ENCODE assay signal across 18 mouse cellular contexts in the genomic region with DNA sequence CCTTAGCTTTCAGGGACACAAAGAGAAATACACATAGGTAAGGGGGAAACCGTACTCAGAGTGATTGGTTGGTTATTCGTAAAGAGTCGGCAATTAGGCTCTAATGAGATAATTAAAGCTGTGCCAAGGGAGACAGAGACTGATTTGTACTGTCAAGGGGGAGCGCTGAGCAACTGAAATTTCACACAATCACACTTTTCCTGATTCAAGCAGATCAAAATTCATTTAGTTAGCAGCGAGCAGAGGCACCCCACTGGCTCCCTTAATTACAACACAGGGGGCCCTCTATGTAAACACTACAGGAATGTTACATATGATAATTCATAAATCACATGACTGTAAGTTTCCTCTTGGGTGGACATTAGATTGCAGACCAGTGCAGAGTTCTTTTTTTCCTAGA.
DNase-seq lines count a peak whose midpoint lies in the region; ATAC-seq and TF ChIP-seq lines count a peak whose summit lies in the region.
"Had no signal": no experiment of that assay in that cellular context is flagged by ENCODE, and none has a peak within 500 bp of the region (broad histone marks: within the 10 kb centered on the region; RNA-seq: fewer than 3 reads in every experiment).

No protein-coding gene starts in this region.

- H3K9ac ChIP-seq in heart, adult 2 months (ENCODE audit: low read depth, low read length) = no peak overlapping the region
- H3K9ac ChIP-seq in forebrain, postnatal 0 days = no peak overlapping the region
- no peak overlapping the region for H3K9ac ChIP-seq in midbrain, postnatal 0 days (replicated peaks; ENCODE audit: low read length, poor library complexity, severe bottlenecking)
- H3K9ac ChIP-seq: heart, embryonic 12.5 days; limb, embryonic 15.5 days had no signal

- no peaks in the 10 kb centered on the region for H3K36me3 ChIP-seq in heart, adult 2 months (ENCODE audit: control insufficient read depth, insufficient read depth, low read length)
- no peaks in the 10 kb centered on the region for H3K36me3 ChIP-seq in forebrain, postnatal 0 days (ENCODE audit: insufficient read depth)
- no peaks in the 10 kb centered on the region for H3K36me3 ChIP-seq in midbrain, postnatal 0 days (ENCODE audit: insufficient read depth, low read length)
- H3K36me3 ChIP-seq: heart, embryonic 12.5 days; limb, embryonic 15.5 days had no signal

- peak; percentile 23 for DNase-seq in heart, adult 11 months
- DNase-seq in heart, adult 2 months = no peak
- DNase-seq in Muller cell, postnatal 12 days (ENCODE audit: inconsistent ontology term) = peak; percentile 60
- DNase-seq in forebrain, postnatal 0 days = no peak
- peak; percentile 65 for DNase-seq in midbrain, postnatal 0 days (ENCODE audit: low spot score)
- DNase-seq in layer of hippocampus, adult 11-12 months (ENCODE audit: low spot score) = no peak
- DNase-seq in left cerebral cortex, postnatal 10 days (ENCODE audit: extremely low spot score in 1 of 2, low spot score in 2 of 2) = no peak
- DNase-seq in adipocyte (ENCODE audit: low spot score) = no peak
- DNase-seq: adrenal gland, postnatal 10 days; cerebellum, adult 11-12 months; cerebellum, postnatal 36 days; kidney, postnatal 14 days; spleen, adult 18-20 months; thymus, adult 18-20 months had no signal

- no peaks in the 10 kb centered on the region for H3K27me3 ChIP-seq in heart, adult 2 months (ENCODE audit: control insufficient read depth, insufficient read depth, low read length)
- no peaks in the 10 kb centered on the region for H3K27me3 ChIP-seq in forebrain, postnatal 0 days (ENCODE audit: insufficient read depth, low read length)
- no peaks in the 10 kb centered on the region for H3K27me3 ChIP-seq in midbrain, postnatal 0 days (ENCODE audit: insufficient read depth, low read length)
- H3K27me3 ChIP-seq: heart, embryonic 12.5 days; limb, embryonic 15.5 days had no signal

- no peak for TF ChIP-seq POLR2A in heart, adult 2 months (IDR thresholded peaks at IDR 0.05; ENCODE audit: insufficient read depth, low read depth, low read length)

- no peaks in the 10 kb centered on the region; the same call in 1 of the 2 replicates for H3K4me1 ChIP-seq in heart, adult 2 months (ENCODE audit: control insufficient read depth, insufficient read depth, low read length)
- H3K4me1 ChIP-seq in forebrain, postnatal 0 days (ENCODE audit: insufficient read depth) = peaks cover 5% of the 10 kb centered on the region; the same call in 1 of the 2 replicates
- no peaks in the 10 kb centered on the region for H3K4me1 ChIP-seq in midbrain, postnatal 0 days (ENCODE audit: insufficient read depth, low read length)
- H3K4me1 ChIP-seq: heart, embryonic 12.5 days; limb, embryonic 15.5 days had no signal

- whole genome bisulfite sequencing in heart, adult 2 months = 92% methylated on average over 5 of the region's 5 CpGs
- WGBS in forebrain, postnatal 0 days = 17% methylated on average over 5 of the region's 5 CpGs
- WGBS in midbrain, postnatal 0 days = 51% methylated on average over 5 of the region's 5 CpGs

- no peaks in the 10 kb centered on the region for H3K9me3 ChIP-seq in forebrain, postnatal 0 days (ENCODE audit: low read length)
- H3K9me3 ChIP-seq in midbrain, postnatal 0 days (ENCODE audit: low read length) = no peaks in the 10 kb centered on the region
- H3K9me3 ChIP-seq: heart, embryonic 12.5 days; limb, embryonic 15.5 days had no signal

- no peak overlapping the region for H3K4me3 ChIP-seq in heart, adult 2 months
- no peak overlapping the region for H3K4me3 ChIP-seq in forebrain, postnatal 0 days (ENCODE audit: low read depth, low read length)
- H3K4me3 ChIP-seq in midbrain, postnatal 0 days (ENCODE audit: low read depth, low read length) = no peak overlapping the region
- H3K4me3 ChIP-seq: erythroblast, embryonic 14.5 days; heart, embryonic 12.5 days; limb, embryonic 15.5 days had no signal

- no peaks in the 10 kb centered on the region for H3K79me2 ChIP-seq in heart, adult 2 months (replicated peaks; ENCODE audit: control insufficient read depth, insufficient read depth, low read length)

- no peak overlapping the region for H3K4me2 ChIP-seq in forebrain, postnatal 0 days (ENCODE audit: low read depth)
- H3K4me2 ChIP-seq in midbrain, postnatal 0 days (ENCODE audit: low read depth, low read length, poor library complexity, severe bottlenecking) = no peak overlapping the region
- H3K4me2 ChIP-seq: heart, embryonic 12.5 days; limb, embryonic 15.5 days had no signal

- no peak overlapping the region for H3K27ac ChIP-seq in heart, adult 2 months
- no peak overlapping the region for H3K27ac ChIP-seq in forebrain, postnatal 0 days (ENCODE audit: low read depth, low read length)
- no peak overlapping the region for H3K27ac ChIP-seq in midbrain, postnatal 0 days (ENCODE audit: low read depth, low read length)
- H3K27ac ChIP-seq: limb, embryonic 15.5 days had no signal

- intact Hi-C loops in heart, adult 2 months (cut with DNase I) = no loop called here
- intact Hi-C loops in left cerebral cortex, postnatal 10 days (cut with DNase I) = no loop called here

- TF ChIP-seq CTCF in heart, adult 2 months (IDR thresholded peaks at IDR 0.05) = no peak
- no peak for TF ChIP-seq CTCF in forebrain, postnatal 0 days (IDR thresholded peaks at IDR 0.05; ENCODE audit: low read depth)
- TF ChIP-seq CTCF in midbrain, postnatal 0 days (IDR thresholded peaks at IDR 0.05) = no peak

- ATAC-seq in forebrain, postnatal 0 days = peak; percentile 53
- ATAC-seq in midbrain, postnatal 0 days (ENCODE audit: low FRiP score) = no peak
- ATAC-seq: intestine, embryonic 16.5 days had no signal

- no peak for TF ChIP-seq EP300 in heart, adult 2 months (IDR thresholded peaks at IDR 0.05; ENCODE audit: insufficient read depth, low read depth, low read length)

Comparison
In these comparisons a context has a peak if more than half of its experiments do, and no peak if none do; other contexts are left out.
1. DNase-seq: peak in heart, adult 11 months (single experiment), Muller cell, postnatal 12 days (single experiment) and midbrain, postnatal 0 days (single experiment); none in heart, adult 2 months (0 of 2), forebrain, postnatal 0 days (single experiment), layer of hippocampus, adult 11-12 months (single experiment), left cerebral cortex, postnatal 10 days (0 of 2) and adipocyte (single experiment).